Mouse (Mus musculus): ENCODE measurements around the gene Tmem251. TPM values are rescaled to one million over a fixed set of nuclear protein-coding genes. Genes with fewer than 3 reads are reported as not detected.
A peak's percentile ranks its signal among the peaks of the same experiment; 100 is the strongest.

Tmem251 gene
- total RNA-seq, 1 experiment from 2014 or later = 22.6 TPM

DNA sequence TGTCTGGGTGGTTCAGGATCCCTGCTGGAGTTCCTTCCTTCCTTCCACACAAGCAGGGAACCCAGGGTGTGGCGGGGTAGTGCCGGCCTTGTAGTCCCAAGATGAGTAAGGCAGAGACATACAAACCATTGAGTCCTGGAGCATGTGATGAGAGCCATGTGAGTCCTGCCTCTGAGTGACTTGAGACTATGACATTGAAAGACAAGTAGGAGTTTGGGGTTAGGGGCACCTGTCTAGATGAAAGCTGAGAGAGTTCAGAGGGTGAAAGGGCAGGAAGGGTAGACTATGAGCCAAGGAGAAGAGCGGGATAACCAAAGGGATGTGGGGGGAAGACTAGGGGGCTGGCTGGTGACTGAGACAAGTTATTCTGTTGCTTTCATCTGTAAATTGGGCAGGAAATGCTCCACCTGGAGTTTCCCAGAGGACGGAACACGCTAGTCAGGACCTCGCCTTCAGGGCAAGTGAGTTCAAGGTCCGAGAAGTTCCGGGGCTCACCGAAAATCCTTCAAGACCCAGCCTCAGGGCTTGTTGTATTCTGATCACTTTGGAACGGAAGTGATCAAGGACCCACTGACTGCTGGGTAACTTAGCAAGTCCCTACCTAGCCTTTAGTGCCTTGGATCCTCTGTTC, 36.6 kb upstream of the Tmem251 start:
- ATAC-seq (replicated peaks; ENCODE audit: insufficient number of reproducible peaks, low FRiP score, low TSS enrichment, poor library complexity, severe bottlenecking) = no peak

DNA sequence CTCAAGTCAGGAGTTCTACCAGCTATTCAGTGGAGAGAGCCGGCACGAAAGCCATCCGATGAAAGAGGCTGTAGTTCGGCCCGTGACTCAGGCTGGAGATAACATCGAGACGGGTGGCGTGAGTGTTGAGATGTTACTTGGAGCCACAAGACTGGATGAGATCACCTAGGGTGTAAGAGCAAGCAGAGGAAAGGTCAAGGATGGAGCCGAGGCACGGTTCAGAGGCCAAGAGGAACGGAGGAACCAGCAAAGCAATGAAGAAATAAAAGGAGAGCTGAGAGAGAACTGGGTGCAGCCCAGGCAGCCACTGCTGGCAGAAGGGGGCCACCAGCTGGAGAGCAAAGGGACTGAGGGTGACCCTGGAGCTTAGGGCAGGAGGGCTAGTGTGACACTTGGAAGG, 35.3 kb upstream of the Tmem251 start:
- ATAC-seq (replicated peaks; ENCODE audit: insufficient number of reproducible peaks, low FRiP score, low TSS enrichment, poor library complexity, severe bottlenecking) = no peak

DNA sequence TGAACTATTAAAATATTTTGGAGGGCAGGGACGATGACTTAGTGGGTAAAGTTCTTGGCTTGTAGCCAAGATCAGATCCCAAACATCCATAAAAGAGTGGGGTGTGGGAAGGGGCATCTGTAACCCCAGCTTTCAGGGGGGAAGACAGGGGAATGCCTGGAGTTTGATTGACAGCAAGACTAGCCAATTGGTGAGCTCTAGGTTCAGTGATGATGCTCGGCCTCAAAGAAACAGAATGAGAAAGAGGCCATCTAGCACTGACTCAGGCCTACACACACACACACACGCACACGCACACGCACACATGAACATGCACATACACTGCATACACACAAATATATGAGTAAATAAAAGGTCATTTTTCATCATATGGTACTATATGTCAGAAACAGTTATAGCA, 33.7 kb upstream of the Tmem251 start:
- ATAC-seq (replicated peaks; ENCODE audit: insufficient number of reproducible peaks, low FRiP score, low TSS enrichment, poor library complexity, severe bottlenecking) = no peak

DNA sequence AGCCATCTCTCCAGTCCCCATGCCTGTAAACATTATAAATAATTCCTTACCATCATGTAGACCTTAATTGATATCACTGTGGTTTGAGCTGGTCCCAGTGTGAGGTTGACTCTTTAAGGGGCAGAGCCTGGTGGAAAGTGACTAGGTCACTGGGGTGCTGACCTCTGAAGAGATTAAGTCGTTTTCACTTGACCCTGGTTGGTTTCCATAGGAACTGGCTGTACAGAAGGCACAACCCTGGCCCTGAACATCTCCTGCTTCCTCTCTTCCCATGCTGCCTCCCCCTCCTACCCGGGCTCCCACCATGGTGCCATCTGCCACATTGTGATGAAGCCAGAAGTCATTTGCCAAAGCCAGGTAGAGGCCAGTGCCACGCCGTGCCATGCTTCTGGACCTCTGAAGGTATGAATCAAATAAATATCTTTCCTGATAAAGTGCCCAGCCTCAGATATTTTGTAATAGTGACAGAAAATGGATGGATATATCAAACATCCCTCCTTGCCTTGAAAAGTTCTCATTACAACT, 32.6 kb upstream of the Tmem251 start:
- ATAC-seq (replicated peaks; ENCODE audit: insufficient number of reproducible peaks, low FRiP score, low TSS enrichment, poor library complexity, severe bottlenecking) = no peak

DNA sequence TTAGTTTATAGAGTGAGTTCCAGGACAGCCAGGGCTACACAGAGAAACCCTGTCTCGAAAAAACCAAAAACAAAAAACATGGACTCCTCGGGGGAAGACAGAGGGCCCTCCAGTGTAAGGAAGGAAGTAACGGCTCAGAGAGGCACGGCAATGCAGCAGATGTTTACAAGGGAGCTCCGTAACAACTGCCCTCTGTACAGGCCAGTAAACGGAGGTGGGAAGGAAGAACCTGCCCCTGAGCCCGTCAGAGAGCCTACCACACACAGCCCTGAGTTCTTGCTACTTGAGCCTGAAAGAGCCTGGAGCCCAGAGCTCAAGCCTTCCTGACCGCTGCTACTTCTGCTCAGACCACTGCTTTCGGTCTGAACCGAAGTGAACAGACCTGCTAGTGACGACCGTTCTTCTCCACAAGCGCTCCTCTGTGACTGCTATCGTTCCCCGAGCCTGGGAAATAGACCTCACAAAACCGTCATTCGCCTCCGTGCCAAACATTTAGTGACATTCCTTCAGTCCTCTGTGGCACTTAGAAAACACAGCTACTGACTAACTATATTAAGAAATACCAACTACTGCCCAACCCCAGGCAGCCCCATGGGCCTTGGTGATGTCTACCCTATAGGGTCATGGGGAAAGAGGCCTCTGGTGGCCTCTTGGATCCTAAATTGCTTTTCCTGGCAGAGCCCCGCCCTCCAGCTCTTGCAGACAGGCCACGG, 30.3 kb upstream of the Tmem251 start:
- ATAC-seq (replicated peaks; ENCODE audit: insufficient number of reproducible peaks, low FRiP score, low TSS enrichment, poor library complexity, severe bottlenecking) = 0 out of 2 replicates have a peak, but pooled peaks have one; percentile 36

DNA sequence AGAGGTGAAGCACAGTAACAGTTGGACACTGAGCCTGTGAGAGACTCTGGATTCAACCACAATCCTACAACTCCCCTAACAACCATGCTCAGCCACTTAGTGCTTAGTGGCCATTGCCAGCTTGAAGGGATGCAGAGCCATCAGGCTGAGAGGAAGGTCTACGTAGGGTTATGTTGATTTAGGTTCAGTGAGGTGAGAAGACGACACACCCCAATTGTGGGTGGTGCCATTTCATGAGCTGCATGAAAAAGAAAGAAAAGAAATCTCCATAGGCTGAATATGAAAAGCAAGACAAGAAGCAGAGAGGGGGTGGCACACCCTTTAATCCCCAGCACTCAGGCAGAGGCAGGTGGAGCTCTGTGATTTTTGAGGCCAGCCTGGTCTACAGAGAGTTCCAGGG, 29.4 kb upstream of the Tmem251 start:
- no peak for ATAC-seq (replicated peaks; ENCODE audit: insufficient number of reproducible peaks, low FRiP score, low TSS enrichment, poor library complexity, severe bottlenecking)

DNA sequence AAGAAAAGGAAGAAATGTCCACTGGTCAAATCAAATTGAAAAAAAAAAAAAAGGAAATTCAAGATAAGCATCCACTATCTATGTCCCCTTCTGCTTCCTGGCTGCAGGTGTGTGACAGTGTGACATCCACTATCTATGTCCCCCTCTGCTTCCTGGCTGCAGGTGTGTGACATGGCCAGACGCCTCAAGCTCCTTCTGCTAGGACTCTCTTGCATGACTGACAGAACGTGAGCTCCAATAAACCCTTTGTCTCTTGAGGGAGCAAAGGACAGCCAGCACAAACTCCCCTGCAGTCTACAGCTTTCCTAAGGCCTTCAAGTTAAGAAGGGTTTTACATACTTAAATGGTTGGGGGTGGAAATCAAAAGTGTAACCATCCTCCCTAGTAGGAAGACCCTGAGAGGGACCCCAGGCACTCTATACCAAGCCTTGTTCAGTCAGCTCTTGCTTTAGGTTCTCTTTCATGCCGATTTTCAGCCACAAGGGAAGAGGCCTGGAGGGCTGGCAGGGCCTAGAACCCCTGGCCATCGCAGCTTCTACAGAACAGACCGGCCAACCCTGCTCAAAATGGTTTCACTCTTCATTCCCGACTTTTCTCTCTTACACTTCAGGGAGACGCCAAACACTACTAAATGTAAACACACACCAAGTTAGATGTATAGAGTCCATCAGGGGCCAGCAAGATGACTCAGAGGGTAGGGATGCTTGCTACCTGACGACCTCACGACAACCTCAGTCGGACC, 28.7 kb upstream of the Tmem251 start:
- no peak for ATAC-seq (replicated peaks; ENCODE audit: insufficient number of reproducible peaks, low FRiP score, low TSS enrichment, poor library complexity, severe bottlenecking)

DNA sequence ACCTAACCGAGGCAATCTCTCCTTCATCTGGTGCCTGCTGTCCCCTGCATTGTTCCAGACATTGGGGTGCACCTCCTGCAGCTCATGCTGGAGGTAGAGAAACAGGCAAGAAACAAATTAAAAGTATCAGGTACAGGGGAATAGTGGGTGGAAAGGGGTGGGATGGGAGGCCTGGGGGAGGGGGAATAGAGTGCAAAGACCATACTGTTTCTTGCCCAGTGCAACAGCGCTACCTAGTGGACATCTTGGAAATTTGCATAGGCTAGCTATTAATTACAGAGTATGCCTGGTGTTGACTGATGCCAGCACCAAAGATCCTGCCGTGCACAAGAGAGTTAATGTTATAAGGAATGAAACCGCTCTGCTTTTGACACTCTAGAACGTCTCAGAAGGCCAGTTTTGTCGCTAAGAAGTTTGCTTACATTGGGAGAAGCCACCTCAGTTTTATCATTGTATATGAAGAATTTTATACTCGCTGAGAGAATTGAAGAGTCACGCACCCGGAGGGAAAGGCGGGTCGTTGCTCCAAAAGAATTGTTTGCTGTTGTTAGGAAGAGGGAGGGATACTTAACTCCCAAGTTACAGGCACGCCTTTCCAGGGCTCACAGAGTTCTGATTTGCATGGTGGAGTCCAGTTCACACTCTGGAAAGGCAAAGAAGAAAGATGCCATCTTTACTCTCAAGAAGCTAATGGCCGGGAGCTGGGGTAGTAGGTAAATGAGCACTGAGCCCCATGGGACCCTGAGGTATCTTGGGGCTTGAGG, 23.8 kb upstream of the Tmem251 start:
- peak; percentile 59; the same call in 1 of the 2 replicates for ATAC-seq (replicated peaks; ENCODE audit: insufficient number of reproducible peaks, low FRiP score, low TSS enrichment, poor library complexity, severe bottlenecking)

DNA sequence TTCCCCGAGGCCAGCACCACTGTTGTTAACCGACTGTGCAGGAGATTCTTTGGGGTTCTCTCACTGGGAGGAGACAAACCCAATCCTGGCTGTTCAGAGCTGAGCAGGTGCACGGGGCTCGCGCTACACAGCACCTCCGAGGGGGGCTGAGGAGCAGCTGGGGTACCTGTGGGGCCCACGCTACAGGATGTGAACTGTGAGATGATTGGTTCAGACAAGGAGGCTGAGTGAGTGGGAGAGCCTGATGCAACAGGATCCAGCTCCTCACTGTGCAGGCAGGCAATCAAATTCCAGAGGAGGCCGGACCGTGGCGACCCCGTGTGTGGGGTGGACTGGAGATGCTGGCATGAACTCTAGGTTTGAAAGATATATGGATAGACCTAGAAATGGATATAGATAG, 21.1 kb upstream of the Tmem251 start:
- ATAC-seq (replicated peaks; ENCODE audit: insufficient number of reproducible peaks, low FRiP score, low TSS enrichment, poor library complexity, severe bottlenecking) = no peak

DNA sequence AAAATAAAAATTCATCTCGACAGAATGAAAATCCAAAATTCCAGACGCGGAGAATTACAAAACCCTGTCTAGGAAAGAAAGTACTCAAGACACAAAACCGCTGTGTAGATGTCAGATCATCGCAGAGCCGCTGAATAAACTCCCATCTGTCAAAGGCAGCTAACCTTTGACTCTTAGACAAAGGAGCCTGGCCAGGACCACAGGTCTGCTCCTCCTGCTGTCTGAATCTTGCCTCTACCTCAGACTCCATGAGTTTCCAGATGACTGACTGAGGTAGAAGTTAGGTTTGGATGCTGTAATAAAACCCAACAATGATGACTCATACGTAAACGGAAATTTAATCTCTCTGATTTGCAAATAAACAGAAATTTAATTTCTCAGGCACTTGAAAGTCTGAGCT, 20.6 kb upstream of the Tmem251 start:
- no peak for ATAC-seq (replicated peaks; ENCODE audit: insufficient number of reproducible peaks, low FRiP score, low TSS enrichment, poor library complexity, severe bottlenecking)

DNA sequence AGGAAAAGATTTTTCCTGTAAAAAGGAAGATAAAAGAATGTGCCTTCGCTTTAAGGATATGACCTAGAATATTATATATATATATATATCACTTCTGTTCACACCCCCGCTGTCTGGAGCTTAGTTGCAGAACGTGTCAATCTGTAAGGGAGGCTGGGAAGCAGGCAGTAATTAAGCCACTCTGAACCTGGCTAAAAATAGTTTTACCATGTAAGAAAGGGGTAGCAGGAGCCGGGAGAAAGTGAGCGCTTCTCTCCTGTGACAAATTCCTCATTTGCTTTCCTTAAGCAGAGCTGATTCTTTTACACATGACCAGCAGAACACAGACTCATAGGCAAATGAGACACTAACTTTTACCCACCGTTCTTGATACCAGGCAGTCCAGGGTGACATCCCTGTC, 19.7 kb upstream of the Tmem251 start:
- no peak for ATAC-seq (replicated peaks; ENCODE audit: insufficient number of reproducible peaks, low FRiP score, low TSS enrichment, poor library complexity, severe bottlenecking)

DNA sequence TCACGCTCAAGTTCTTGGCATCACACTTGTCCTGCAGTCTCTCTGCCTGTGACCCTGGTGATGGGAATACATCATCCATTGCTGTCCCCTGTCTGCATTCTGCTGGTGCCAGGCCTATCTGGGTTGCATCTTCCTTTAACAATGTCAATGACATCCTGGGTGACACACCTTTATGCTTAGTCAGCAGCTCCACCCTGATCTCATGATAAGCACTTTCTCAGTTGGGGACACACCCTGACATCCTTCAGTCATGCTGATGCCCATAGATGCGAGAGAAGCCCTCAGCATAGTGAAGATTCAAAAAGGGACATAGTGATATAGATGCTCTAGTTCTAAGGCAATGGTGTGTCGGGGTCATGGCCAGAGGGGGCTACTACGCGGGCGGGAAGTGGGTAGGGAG, 18.4 kb upstream of the Tmem251 start:
- no peak for ATAC-seq (replicated peaks; ENCODE audit: insufficient number of reproducible peaks, low FRiP score, low TSS enrichment, poor library complexity, severe bottlenecking)

DNA sequence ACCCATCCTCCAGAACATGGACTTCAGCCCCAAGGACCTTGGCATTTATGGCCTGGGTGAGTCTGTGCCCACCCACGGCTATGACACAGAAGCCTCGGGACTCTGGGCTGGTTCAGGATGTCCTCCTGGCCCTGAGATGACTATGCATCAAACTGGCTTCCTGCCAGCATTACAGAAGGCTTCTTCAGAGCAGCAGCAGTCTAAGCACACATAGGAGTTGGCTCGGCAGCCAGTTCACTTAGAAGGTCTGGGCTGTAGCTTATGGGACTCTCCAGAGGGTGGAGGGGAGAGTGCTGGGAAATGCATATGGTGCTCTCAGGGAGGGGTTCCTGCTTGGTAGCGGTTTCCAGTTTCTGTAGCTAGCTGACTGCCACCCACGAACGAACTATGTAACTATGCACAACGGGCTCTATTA, 17.8 kb upstream of the Tmem251 start:
- ATAC-seq (replicated peaks; ENCODE audit: insufficient number of reproducible peaks, low FRiP score, low TSS enrichment, poor library complexity, severe bottlenecking) = no peak

DNA sequence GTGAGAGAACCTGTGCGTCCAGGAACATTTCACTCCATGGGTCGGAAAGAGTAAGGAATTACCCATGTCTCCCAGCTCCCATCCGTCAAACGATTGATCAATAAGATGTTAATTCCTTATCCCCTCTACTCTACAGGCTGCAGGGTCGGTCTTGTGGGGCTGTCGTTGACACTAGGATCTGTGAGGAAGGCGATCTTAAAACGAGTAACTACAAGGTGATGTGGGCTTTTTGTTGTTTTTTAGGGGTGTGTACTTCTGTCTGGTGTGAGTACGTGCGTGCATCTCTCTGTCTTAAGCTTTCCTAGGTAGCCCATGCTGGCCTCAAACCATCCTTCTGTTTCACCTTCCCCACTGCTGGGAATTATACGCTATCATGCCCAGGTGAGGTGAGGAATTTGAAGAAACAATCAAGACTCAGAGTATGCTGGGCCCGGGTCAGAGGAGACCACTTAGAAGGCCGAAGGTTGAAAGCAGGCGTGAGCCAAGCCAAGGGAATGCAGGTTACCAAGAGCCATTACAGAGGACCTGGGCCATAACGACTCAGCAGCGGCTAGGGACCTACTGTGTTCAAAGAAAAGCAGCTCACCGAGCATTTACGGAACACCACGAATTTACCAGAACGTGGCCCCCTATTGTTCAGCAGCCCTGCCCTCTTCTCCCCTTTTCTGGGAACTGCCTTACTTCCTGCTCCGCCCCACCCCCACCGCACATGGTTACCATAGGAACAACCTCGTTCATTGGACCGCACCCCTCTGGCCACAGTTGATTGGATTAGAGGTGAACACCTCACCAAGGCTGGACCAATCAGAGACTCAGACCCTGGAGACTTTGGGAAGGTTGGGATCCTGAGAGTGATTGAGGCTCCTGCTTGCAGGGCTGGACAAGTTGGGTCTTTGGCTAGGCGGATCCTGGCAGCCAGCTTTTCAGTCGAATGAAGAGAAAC, 13.4 kb upstream of the Tmem251 start:
- peak; percentile 54; the same call in 1 of the 2 replicates for ATAC-seq (replicated peaks; ENCODE audit: insufficient number of reproducible peaks, low FRiP score, low TSS enrichment, poor library complexity, severe bottlenecking)

DNA sequence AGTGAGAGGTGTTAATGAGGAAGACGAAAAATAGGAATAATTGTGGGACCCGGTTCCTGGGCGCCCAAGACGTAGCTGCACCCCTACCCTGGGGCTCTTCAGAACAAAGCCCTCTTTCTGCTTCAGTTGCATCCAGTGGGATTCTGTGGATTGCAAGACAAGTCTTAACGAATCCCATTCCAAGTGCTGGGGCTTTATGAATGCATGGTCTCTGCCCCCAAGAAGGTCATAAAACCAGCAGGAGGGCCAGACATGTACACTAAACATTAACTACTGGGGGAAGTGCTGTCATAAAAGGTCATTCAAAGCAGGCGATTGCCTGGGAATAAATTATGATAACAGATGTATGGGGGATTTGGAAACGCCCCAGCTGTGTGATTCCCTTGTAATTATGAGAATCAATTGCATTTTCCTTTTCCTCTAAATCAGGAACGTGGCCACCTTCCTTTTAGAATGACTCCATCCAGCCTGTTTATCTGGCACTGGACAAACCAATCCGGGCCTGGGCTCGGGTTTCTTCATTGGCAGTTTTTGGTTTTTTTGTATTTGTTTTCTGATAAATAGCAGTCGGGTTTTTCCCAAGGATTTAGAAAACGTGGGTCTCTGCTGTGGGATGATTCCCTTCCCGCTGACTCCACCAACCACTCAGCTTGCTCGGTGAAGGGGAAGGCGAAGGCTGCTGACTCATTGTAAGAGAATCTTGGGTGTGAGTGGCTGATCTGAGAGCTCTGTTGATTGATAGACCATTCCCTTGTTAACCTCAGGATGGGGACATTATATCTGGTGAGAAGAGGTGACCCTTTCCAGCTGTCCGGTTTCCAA, 12.6 kb upstream of the Tmem251 start:
- no peak for ATAC-seq (replicated peaks; ENCODE audit: insufficient number of reproducible peaks, low FRiP score, low TSS enrichment, poor library complexity, severe bottlenecking)

DNA sequence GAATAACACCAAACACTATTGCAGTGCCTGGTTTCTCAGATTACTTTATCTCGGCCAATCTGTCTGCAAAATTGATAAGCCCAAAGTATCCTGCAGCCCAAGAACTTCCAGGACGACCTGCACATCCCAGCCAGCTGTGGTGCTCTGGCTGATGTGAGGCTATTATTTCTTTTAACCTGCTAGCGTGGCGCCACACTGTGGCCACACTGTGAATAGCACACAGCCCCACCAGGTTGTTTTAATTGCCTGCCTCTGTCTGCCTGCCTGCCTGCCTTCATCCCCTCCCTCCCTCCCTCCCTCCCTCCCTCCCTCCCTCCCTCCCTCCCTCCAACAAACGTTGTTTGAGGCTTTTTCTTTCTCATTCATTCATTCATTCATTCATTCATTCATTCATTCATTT, 10.2 kb upstream of the Tmem251 start:
- ATAC-seq (replicated peaks; ENCODE audit: insufficient number of reproducible peaks, low FRiP score, low TSS enrichment, poor library complexity, severe bottlenecking) = peak; percentile 85

DNA sequence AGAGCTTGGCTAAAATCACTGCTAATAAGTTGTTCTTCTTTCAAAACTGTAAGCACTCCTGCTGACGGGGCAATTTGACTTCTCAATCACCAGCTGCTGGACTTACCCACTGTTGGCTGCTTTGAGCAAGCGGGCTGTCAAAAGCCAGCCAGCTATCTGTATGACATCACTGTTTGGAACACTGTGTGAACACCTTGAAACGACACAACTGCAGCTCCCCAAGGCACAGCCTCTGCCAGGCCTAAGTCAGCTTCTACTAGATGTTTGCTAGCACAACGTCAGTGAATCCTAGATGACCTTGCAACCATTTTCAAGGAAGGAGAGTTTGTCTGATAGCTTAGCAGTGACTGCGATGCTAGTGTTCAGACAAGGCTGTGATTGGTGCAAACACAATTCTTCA, 4.5 kb upstream of the Tmem251 start:
- no peak for ATAC-seq (replicated peaks; ENCODE audit: insufficient number of reproducible peaks, low FRiP score, low TSS enrichment, poor library complexity, severe bottlenecking)
